Mouse (Mus musculus): ENCODE measurements around the gene Vps11. TPM values are rescaled to one million over a fixed set of nuclear protein-coding genes. Genes with fewer than 3 reads are reported as not detected.

The Vps11 gene
- polyA plus RNA-seq, 1 experiment from 2014 or later, result 32.4 TPM

GRCm38 (mm10) chr9:44317452-44317851, 44.0 kb downstream of the Vps11 start:
- H3K4me2 ChIP-seq, result no peak overlapping the region
- ATAC-seq (ENCODE audit: low FRiP score) (no peak), DNase-seq (ENCODE audit: low spot score, missing footprints) (peak; percentile 69)
- peaks cover 27% of the 10 kb centered on the region for H3K4me1 ChIP-seq (ENCODE audit: control insufficient read depth, insufficient read depth, low read length)
- H3K4me3 ChIP-seq (ENCODE audit: low read depth, low read length), result no peak overlapping the region
- peaks cover 8% of the 10 kb centered on the region for H3K36me3 ChIP-seq (ENCODE audit: control insufficient read depth, insufficient read depth, low read length)
- H3K27me3 ChIP-seq (ENCODE audit: control insufficient read depth, insufficient read depth, low read length), result no peaks in the 10 kb centered on the region
- WGBS, result 75% methylated on average over 4 of the region's 4 CpGs
- no peak overlapping the region for H3K27ac ChIP-seq (ENCODE audit: low read depth, low read length)
- no peak overlapping the region for H3K9ac ChIP-seq (ENCODE audit: low read length)
- no peaks in the 10 kb centered on the region for H3K9me3 ChIP-seq (ENCODE audit: control insufficient read depth, low read length)

- no peak overlapping the region for H3K4me3 ChIP-seq (ENCODE audit: low read depth, low read length)
- H3K36me3 ChIP-seq (ENCODE audit: control insufficient read depth, insufficient read depth, low read length), result peaks cover 8% of the 10 kb centered on the region
- WGBS, result 89% methylated on average over 18 of the region's 18 CpGs
- no peaks in the 10 kb centered on the region for H3K9me3 ChIP-seq (ENCODE audit: control insufficient read depth, low read length)
- no peaks in the 10 kb centered on the region for H3K27me3 ChIP-seq (ENCODE audit: control insufficient read depth, insufficient read depth, low read length)
- no peak overlapping the region for H3K4me2 ChIP-seq
- H3K4me1 ChIP-seq (ENCODE audit: control insufficient read depth, insufficient read depth, low read length), result peaks cover 33% of the 10 kb centered on the region
- ATAC-seq (ENCODE audit: low FRiP score) (no peak), DNase-seq (ENCODE audit: low spot score, missing footprints) (peak; percentile 12)
- H3K9ac ChIP-seq (ENCODE audit: low read length), result no peak overlapping the region
- no peak overlapping the region for H3K27ac ChIP-seq (ENCODE audit: low read depth, low read length)
These were observed 46.6 kb downstream of the Vps11 start for GRCm38 (mm10) chr9:44314910-44315309.

GRCm38 (mm10) chr9:44314257-44314547, 47.3 kb downstream of the Vps11 start:
- Histone ChIP-seq H3K9me3 (ENCODE audit: control insufficient read depth, low read length) (no peaks in the 10 kb centered on the region), H3K9ac (ENCODE audit: low read length) (no peak overlapping the region), H3K36me3 (ENCODE audit: control insufficient read depth, insufficient read depth, low read length) (peaks cover 8% of the 10 kb centered on the region), H3K27ac (ENCODE audit: low read depth, low read length) (no peak overlapping the region), H3K4me1 (ENCODE audit: control insufficient read depth, insufficient read depth, low read length) (peaks cover 30% of the 10 kb centered on the region), H3K4me3 (ENCODE audit: low read depth, low read length) (no peak overlapping the region), H3K27me3 (ENCODE audit: control insufficient read depth, insufficient read depth, low read length) (no peaks in the 10 kb centered on the region), H3K4me2 (no peak overlapping the region)
- DNase-seq (ENCODE audit: low spot score, missing footprints), result peak; percentile 28
- no peak for ATAC-seq (ENCODE audit: low FRiP score)
- 63% methylated on average over 4 of the region's 4 CpGs for WGBS

GRCm38 (mm10) chr9:44313476-44314256, 47.8 kb downstream of the Vps11 start:
- Histone ChIP-seq H3K4me1 (ENCODE audit: control insufficient read depth, insufficient read depth, low read length) (peaks cover 24% of the 10 kb centered on the region), H3K9ac (ENCODE audit: low read length) (no peak overlapping the region), H3K4me3 (ENCODE audit: low read depth, low read length) (no peak overlapping the region), H3K36me3 (ENCODE audit: control insufficient read depth, insufficient read depth, low read length) (peaks cover 8% of the 10 kb centered on the region), H3K4me2 (no peak overlapping the region), H3K27me3 (ENCODE audit: control insufficient read depth, insufficient read depth, low read length) (no peaks in the 10 kb centered on the region), H3K9me3 (ENCODE audit: control insufficient read depth, low read length) (no peaks in the 10 kb centered on the region), H3K27ac (ENCODE audit: low read depth, low read length) (no peak overlapping the region)
- DNase-seq (ENCODE audit: low spot score, missing footprints), result peak; percentile 44
- no peak for ATAC-seq (ENCODE audit: low FRiP score)
- WGBS, result 78% methylated on average over 19 of the region's 19 CpGs

- Histone ChIP-seq H3K4me3 (ENCODE audit: low read depth, low read length) (no peak overlapping the region), H3K9me3 (ENCODE audit: control insufficient read depth, low read length) (no peaks in the 10 kb centered on the region), H3K36me3 (ENCODE audit: control insufficient read depth, insufficient read depth, low read length) (peaks cover 8% of the 10 kb centered on the region), H3K27me3 (ENCODE audit: control insufficient read depth, insufficient read depth, low read length) (no peaks in the 10 kb centered on the region), H3K4me1 (ENCODE audit: control insufficient read depth, insufficient read depth, low read length) (peaks cover 12% of the 10 kb centered on the region), H3K4me2 (0 out of 2 replicates have a peak overlapping the region, but pooled peaks have one; percentile 19), H3K9ac (ENCODE audit: low read length) (peak overlapping the region; percentile 0; the same call in 1 of the 2 replicates), H3K27ac (ENCODE audit: low read depth, low read length) (no peak overlapping the region; the same call in 1 of the 2 replicates)
- DNase-seq (ENCODE audit: low spot score, missing footprints) (peak; percentile 93), ATAC-seq (ENCODE audit: low FRiP score) (peak; percentile 73)
- 6% methylated on average over 27 of the region's 27 CpGs for WGBS
These were observed 50.0 kb downstream of the Vps11 start for GRCm38 (mm10) chr9:44311136-44312134.

GRCm38 (mm10) chr9:44310750-44311135, 50.7 kb downstream of the Vps11 start:
- Histone ChIP-seq H3K4me1 (ENCODE audit: control insufficient read depth, insufficient read depth, low read length) (peaks cover 12% of the 10 kb centered on the region), H3K4me2 (no peak overlapping the region), H3K27me3 (ENCODE audit: control insufficient read depth, insufficient read depth, low read length) (no peaks in the 10 kb centered on the region), H3K9ac (ENCODE audit: low read length) (peak overlapping the region; percentile 18; the same call in 1 of the 2 replicates), H3K36me3 (ENCODE audit: control insufficient read depth, insufficient read depth, low read length) (peaks cover 8% of the 10 kb centered on the region), H3K27ac (ENCODE audit: low read depth, low read length) (no peak overlapping the region), H3K9me3 (ENCODE audit: control insufficient read depth, low read length) (no peaks in the 10 kb centered on the region), H3K4me3 (ENCODE audit: low read depth, low read length) (no peak overlapping the region)
- WGBS, result 23% methylated on average over 10 of the region's 10 CpGs
- DNase-seq (ENCODE audit: low spot score, missing footprints) (no peak), ATAC-seq (ENCODE audit: low FRiP score) (0 out of 2 replicates have a peak, but pooled peaks have one; percentile 12)

- WGBS, result 62% methylated on average over 3 of the region's 3 CpGs
- H3K9ac ChIP-seq (ENCODE audit: low read length), result no peak overlapping the region
These were observed 51.7 kb downstream of the Vps11 start for GRCm38 (mm10) chr9:44309756-44310155.

GRCm38 (mm10) chr9:44307248-44307647, 54.2 kb downstream of the Vps11 start:
- Histone ChIP-seq H3K9ac (ENCODE audit: low read length) (no peak overlapping the region), H3K4me2 (no peak overlapping the region), H3K27me3 (ENCODE audit: control insufficient read depth, insufficient read depth, low read length) (no peaks in the 10 kb centered on the region), H3K4me3 (ENCODE audit: low read depth, low read length) (no peak overlapping the region), H3K27ac (ENCODE audit: low read depth, low read length) (no peak overlapping the region), H3K36me3 (ENCODE audit: control insufficient read depth, insufficient read depth, low read length) (0 out of 2 replicates have a peak, but pooled peaks cover 2% of the 10 kb centered on the region), H3K9me3 (ENCODE audit: control insufficient read depth, low read length) (no peaks in the 10 kb centered on the region), H3K4me1 (ENCODE audit: control insufficient read depth, insufficient read depth, low read length) (peaks cover 20% of the 10 kb centered on the region)
- DNase-seq (ENCODE audit: low spot score, missing footprints), result peak; percentile 77
- no peak for ATAC-seq (ENCODE audit: low FRiP score)
- 84% methylated on average over 2 of the region's 2 CpGs for WGBS

More at GRCm38 (mm10) chr9:44309756-44310155, 51.7 kb downstream of the Vps11 start:
- no peaks in the 10 kb centered on the region for H3K27me3 ChIP-seq (ENCODE audit: control insufficient read depth, insufficient read depth, low read length)
- peaks cover 14% of the 10 kb centered on the region for H3K4me1 ChIP-seq (ENCODE audit: control insufficient read depth, insufficient read depth, low read length)
- no peak overlapping the region for H3K4me2 ChIP-seq
- peaks cover 5% of the 10 kb centered on the region for H3K36me3 ChIP-seq (ENCODE audit: control insufficient read depth, insufficient read depth, low read length)
- no peak overlapping the region for H3K4me3 ChIP-seq (ENCODE audit: low read depth, low read length)
- DNase-seq (ENCODE audit: low spot score, missing footprints), result peak; percentile 72
- H3K27ac ChIP-seq (ENCODE audit: low read depth, low read length), result no peak overlapping the region
- no peak for ATAC-seq (ENCODE audit: low FRiP score)
- H3K9me3 ChIP-seq (ENCODE audit: control insufficient read depth, low read length), result no peaks in the 10 kb centered on the region
